Mouse (Mus musculus): ENCODE measurements around the gene Ptafr.
"Not testable (repeated sequence)": the region's sequence is repeated elsewhere in the genome, so short reads cannot be mapped to it uniquely, and the experiment has no call there.

The Ptafr gene

DNA sequence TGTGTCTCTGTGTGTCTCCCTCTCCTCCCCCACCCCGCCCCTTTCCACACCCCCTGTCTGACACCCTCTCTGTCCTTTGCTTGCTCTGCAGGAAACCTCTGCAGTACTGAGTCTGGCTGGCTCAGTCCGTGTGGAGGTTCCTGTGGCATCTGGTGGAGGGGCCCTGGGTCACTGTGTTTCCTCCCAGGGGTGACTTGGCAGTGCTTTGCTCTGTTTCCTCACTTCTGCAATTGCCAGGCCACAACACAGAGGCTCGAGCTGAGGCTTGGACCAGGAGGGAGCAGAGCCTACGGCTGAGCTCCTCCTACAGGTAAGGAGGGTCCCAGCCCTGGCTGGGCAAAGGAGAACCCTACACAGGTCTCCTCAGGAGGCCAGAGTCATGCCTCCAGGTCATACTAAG lies at the start of gene Ptafr:
Ptafr (plus strand) TSS at position 103 of the 400 bp plus-strand sequence.
- DNase-seq (ENCODE audit: low read depth) = peak; percentile 56

GRCm38 (mm10) chr4:132514555-132515135 lies 49.2 kb upstream of the Ptafr start:
- DNase-seq (ENCODE audit: low read depth) = peak; percentile 93

DNA sequence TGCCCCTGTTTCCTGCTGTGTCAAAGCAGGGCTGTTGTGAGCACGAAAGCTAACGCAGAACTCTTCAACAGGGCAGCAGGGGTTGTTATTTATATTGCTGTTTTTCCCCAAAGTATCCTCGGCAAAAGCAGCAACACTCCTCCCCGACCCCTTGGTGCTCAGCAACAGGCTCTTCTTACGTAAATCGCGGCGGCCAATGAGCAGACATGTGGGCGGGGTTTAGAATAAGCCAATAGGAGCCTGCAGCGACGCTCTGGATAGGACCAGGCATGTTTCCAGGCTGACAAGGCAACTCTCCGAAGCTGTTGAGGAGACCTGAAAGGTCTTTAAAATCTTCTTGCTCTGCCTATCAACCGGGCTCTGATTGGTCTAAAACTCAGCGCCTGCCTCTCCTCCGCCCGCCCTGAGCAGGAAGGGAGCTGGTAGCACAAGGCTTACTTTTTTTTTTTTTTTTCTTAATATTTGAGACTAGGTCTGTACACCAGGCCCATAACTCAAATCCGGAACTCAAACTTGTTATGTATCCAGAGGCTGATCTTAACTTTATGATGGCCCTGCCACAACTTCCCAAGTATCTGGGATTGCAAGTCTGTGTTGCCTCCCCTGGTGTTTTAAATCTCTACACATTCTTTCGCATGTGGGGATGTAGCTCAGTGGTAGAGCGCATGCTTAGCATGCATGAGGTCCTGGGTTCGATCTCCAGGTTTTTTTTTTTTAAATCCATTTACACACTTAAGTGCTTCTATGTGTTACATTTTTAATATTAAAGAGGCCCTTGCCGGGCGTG lies 48.3 kb upstream of the Ptafr start:
- peak; percentile 91 for DNase-seq (ENCODE audit: low read depth)

- no peak for DNase-seq (ENCODE audit: low read depth)
Measured at GRCm38 (mm10) chr4:132518066-132518465, 45.8 kb upstream of the Ptafr start.

GRCm38 (mm10) chr4:132519188-132519587 lies 44.7 kb upstream of the Ptafr start:
- DNase-seq (ENCODE audit: low read depth) = no peak

DNA sequence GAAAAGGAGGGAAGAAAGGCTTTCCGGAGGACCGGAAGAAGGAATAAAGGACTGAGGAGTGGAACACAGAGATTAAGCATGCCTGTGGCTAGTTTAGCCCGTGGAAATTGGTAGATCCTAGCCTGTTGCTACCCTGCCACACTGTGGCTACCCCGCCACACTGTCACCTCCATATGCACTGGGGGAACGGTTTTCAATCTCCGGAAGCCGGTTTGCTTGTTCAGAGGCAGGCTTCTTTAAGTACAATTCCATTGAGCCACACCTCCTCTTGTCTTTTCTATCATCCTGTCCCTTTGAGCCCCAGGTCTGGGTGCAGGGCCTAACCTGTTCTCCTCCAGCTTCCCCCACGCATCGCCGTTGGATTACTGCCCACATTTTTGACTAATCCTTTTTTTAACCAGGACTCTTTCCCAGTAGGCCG lies 39.5 kb upstream of the Ptafr start:
- no peak for DNase-seq (ENCODE audit: low read depth)

DNA sequence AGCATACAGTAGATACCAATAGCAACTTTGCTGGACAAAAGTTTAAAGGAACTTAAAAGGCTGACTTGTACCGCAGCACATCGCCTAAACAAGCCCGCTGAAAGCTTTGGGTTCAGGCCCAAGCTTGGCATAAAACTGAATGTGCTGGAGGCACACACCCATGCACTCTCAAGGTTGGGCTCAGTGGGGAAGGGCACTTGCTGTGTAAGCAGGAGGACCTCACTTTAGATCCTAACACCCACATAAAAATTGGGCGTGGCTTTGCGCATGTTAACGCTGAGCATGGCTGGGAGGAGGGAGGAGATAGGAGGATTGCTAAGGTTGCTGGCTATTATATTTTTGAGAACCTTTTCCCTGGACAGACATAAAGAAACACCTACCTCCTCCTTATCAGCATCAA lies 39.1 kb upstream of the Ptafr start:
- no peak for DNase-seq (ENCODE audit: low read depth)

- DNase-seq (ENCODE audit: low read depth) = no peak
Measured at GRCm38 (mm10) chr4:132526678-132527077, 37.2 kb upstream of the Ptafr start.

- DNase-seq (ENCODE audit: low read depth) = no peak
Measured at GRCm38 (mm10) chr4:132527917-132528522, 35.8 kb upstream of the Ptafr start.

DNA sequence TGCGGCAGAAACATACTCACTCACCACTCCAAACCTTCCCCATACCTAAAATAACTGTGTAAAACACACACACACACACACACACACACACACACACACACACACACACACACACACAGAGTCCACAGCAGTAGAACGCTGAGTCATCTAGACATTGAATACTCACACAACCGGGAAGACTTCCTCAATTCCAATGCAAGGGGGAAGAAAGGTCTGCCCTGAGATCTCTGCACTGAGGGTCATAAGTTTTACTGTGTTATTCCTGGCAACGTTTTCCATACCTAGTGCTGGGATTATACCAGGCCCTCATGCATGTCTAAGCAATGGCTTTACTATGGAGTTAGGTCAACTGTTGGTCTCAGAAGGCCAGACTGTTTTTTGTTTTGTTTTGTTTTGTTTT lies 34.5 kb upstream of the Ptafr start:
- no peak for DNase-seq (ENCODE audit: low read depth)

DNA sequence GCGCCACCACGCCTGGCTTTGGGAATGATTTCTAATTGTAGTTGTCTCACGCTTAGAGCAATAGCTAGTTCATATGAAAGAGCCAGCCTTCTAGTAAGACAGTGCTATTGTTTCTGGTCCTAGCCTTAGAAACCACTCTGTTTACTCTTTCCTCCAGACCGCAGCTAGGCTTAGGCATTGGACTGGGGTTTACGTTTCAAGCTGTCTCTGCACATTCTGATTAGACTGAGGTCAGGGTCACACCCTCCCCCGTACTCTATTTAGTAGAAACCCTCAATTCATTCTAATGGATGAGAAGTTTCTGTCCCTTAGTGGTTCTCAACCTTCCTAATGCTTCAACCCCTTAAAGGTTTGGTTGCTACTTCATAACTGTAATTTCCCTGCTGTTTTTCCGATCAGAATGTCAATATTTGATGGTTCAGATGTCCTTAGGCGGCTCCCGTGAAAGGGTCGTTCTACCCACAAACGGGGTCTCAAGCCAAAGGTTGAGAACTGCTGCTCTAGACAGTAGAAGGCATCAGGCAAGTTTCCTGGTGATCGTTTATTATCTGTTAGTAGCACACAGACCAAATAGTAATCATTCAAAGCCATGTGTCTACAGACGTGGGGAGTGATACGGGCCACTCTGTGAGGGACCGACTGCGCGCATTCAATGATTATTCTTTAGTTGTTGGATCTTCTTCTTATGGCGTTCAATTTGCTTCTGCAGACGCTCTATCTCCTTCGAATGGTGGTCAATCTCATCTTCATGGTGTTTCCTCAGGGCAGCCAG lies 33.6 kb upstream of the Ptafr start:
- DNase-seq (ENCODE audit: low read depth) = no peak

DNA sequence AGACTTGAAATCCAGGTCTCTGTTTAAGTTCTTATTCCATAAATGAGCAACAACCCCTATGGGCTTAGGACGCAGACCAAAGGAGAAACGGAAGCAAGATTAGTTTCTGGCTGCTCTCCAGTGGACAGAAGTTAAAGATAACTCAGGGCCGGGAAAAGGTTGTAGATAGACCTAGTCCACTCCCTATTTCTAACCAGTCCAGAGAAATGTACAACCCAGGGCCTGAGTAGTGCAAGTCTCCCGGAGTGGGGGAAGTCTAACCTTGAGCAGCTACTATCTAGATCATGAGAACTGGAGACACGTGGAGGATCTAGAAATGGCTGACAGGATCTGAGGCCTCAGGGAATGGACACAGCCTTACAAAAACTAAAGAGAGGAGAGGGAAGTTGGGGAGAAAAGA lies 31.4 kb upstream of the Ptafr start:
- no peak for DNase-seq (ENCODE audit: low read depth)

GRCm38 (mm10) chr4:132532981-132533916 lies 30.6 kb upstream of the Ptafr start, which contains the start of gene Atpif1:
TSS of gene Atpif1 (minus strand) at chr4:132533659.
- peak; percentile 92 for DNase-seq (ENCODE audit: low read depth)

DNA sequence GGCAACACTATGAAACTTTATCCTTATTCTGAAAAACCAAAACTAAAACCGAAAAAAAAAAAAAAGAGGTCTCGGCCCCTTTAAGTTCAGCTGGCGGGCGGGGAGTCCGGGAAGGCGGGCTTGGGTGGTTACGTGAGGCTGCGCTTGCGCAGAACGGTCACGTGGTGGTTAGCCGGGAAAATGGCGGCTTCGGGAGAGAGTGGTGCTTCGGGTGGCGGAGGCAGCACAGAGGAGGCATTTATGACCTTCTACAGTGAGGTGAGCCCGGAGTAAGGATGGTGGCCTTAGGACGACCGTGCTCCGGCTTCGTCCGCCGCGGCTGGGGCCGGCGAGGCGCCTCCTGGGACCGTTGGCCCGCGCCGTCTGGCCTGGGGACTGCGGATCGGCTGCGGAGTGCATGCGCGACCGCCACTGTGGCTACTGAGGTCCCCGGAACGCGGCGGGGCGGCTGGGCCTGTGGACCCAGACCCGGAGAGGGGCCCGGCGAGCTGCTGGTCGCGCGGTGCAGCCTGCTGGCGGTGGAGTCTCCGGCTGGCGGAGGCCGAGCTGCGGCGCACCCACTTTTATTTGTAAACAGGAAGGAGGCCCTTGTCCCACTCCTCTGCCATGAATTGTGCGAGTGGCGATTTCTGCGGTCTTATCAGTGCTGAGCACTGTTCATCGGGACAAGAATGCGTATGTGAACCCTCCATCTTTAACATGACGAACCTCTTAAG lies 28.3 kb upstream of the Ptafr start, which contains the start of gene Dnajc8:
Dnajc8 (plus strand) TSS at position 145 of the 716 bp plus-strand sequence.
- DNase-seq (ENCODE audit: low read depth) = peak; percentile 94

GRCm38 (mm10) chr4:132539481-132539880 lies 24.4 kb upstream of the Ptafr start:
- no peak for DNase-seq (ENCODE audit: low read depth)

- DNase-seq (ENCODE audit: low read depth) = no peak
Measured at GRCm38 (mm10) chr4:132541413-132541812, 22.5 kb upstream of the Ptafr start.

- DNase-seq (ENCODE audit: low read depth) = no peak
Measured at GRCm38 (mm10) chr4:132542724-132543123, 21.1 kb upstream of the Ptafr start.

DNA sequence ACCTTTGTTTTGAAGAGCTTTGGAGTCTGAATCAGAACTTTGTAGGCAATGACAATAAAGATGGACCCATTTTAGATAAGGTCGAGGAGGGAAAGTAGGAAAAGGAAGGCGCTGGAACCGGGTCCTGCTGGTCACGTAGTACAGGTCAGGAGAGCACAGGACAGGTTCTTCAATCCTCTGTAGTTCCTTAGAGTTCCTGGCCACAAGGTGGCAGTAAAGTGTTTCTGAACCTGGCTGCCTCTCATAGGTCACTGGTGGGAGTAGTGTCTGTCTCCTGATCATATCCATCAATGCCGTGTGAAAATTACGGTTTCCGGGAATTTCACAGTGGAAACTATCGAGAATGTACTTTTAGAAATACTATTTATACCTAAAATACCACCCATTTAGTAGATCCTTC lies 18.0 kb upstream of the Ptafr start:
- DNase-seq (ENCODE audit: low read depth) = peak; percentile 73

GRCm38 (mm10) chr4:132554221-132554620 lies 9.6 kb upstream of the Ptafr start:
- no peak for DNase-seq (ENCODE audit: low read depth)

DNA sequence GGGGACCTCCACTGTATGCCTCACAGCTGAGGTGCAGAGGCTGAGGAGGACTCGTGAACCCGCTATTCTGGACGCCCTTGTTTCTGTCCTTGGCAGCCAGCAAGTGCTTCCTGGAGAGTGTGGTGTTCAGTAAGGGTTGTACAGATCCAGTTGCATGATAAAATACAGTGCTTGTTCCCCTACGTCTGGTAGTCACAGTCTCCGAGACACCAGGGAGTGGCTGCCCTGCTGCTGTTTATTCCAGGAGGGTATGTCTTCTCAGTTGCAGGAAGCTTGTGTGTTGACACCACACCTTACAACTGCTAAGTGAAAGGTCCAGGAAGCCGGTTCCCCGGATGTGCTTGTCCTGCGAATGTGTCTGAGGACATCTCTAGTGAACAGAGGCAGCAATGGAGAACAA lies 9.2 kb upstream of the Ptafr start:
- no peak for DNase-seq (ENCODE audit: low read depth)

DNA sequence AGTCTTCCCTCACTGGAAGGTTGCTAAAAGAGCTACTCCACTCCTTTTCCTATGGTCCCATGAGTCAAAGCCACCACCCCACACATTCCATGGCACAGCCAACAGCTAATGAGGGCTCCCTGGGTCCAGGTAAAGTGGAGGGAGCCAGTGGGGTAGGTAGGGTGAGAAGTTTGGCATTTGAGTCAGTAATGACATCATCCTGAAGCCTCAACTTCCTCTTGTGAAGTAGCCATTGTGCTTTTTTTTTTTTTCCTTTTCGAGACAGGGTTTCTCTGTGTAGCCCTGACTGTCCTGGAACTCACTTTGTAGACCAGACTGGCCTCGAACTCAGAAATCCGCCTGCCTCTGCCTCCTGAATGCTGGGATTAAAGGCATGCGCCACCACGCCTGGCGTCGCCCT lies 8.3 kb upstream of the Ptafr start:
- not testable (repeated sequence) for DNase-seq (ENCODE audit: low read depth)

All from c-Kit-positive CD71-negative TER-119-negative erythroid progenitor cells, embryonic 14.5 days (primary cell).